Mouse (Mus musculus) myocyte (in vitro differentiated cells): ENCODE data around the gene Sgtb. TPM values are rescaled to one million over a fixed set of nuclear protein-coding genes. Genes with fewer than 3 reads are reported as not detected.

Source experiments
- H3K27me3 ChIP-seq: one replicate; pipeline ENCODE4 v1.6.1; 2011; ENCODE audit not compliant: control insufficient read depth, insufficient read depth, insufficient read length
- H3K36me3 ChIP-seq: one replicate; pipeline ENCODE4 v1.6.1; 2011; ENCODE audit not compliant: control insufficient read depth, insufficient read depth
- H3K4me2 ChIP-seq: one replicate; pipeline ENCODE4 v1.6.1; 2011; ENCODE audit warnings: low read depth, control low read depth
- H3K4me3 ChIP-seq: one replicate; pipeline ENCODE4 v1.5.1; 2011; ENCODE audit warnings: mild to moderate bottlenecking, control low read depth, moderate library complexity
- H3K79me2 ChIP-seq: one replicate; pipeline ENCODE4 v1.6.1; 2011; ENCODE audit not compliant: control insufficient read depth, insufficient read depth
- H3ac ChIP-seq: one replicate; pipeline ENCODE4 v1.6.1; 2011; ENCODE audit not compliant: control insufficient read depth, insufficient read length
- CEBPB ChIP-seq: IDR thresholded peaks from 2 replicates; pipeline ENCODE4 v1.6.1; 2011; ENCODE audit warnings: mild to moderate bottlenecking, moderate library complexity; ENCODE audit not compliant: poor library complexity, insufficient read depth, severe bottlenecking
- E2F4 ChIP-seq: IDR thresholded peaks from one replicate; pipeline ENCODE4 v1.6.1; 2011; ENCODE audit warnings: mild to moderate bottlenecking, control low read depth, moderate library complexity; ENCODE audit not compliant: insufficient read depth
- MAX ChIP-seq: IDR thresholded peaks from one replicate; pipeline ENCODE4 v1.6.1; 2011; ENCODE audit warnings: low read depth, mild to moderate bottlenecking, control low read depth
- MYOD1 ChIP-seq, 3 experiments: IDR thresholded peaks; one replicate each; pipeline ENCODE4 v1.6.1; 2011; ENCODE audit warnings: control low read depth in 2 of 3, low read depth in 2 of 3, mild to moderate bottlenecking in 2 of 3, moderate library complexity in 1 of 3; ENCODE audit not compliant: insufficient read length in 2 of 3, control insufficient read depth in 1 of 3
- MYOG ChIP-seq, 3 experiments: IDR thresholded peaks; one replicate each; pipeline ENCODE4 v1.6.1; 2011; ENCODE audit warnings: control low read depth in 2 of 3, low read depth in 2 of 3, mild to moderate bottlenecking in 2 of 3; ENCODE audit not compliant: insufficient read length in 2 of 3, control insufficient read depth in 1 of 3, insufficient read depth in 1 of 3
- POLR2A ChIP-seq: IDR thresholded peaks from one replicate; pipeline ENCODE4 v1.6.1; 2011; ENCODE audit warnings: low read depth, mild to moderate bottlenecking, control low read depth, moderate library complexity; ENCODE audit not compliant: insufficient read length
- POLR2AphosphoS2 ChIP-seq: IDR thresholded peaks from one replicate; pipeline ENCODE4 v1.6.1; 2011; ENCODE audit warnings: low read depth, control low read depth; ENCODE audit not compliant: insufficient read length
- REST ChIP-seq: IDR thresholded peaks from one replicate; pipeline ENCODE4 v1.6.1; 2011; ENCODE audit warnings: mild to moderate bottlenecking, control low read depth, moderate library complexity; ENCODE audit not compliant: insufficient read depth, insufficient read length
- SRF ChIP-seq: IDR thresholded peaks from one replicate; pipeline ENCODE4 v1.6.1; 2011; ENCODE audit warnings: low read depth; ENCODE audit not compliant: control insufficient read depth, insufficient read length
- TCF12 ChIP-seq: IDR thresholded peaks from one replicate; pipeline ENCODE4 v1.6.1; 2011; ENCODE audit warnings: mild to moderate bottlenecking, control low read depth; ENCODE audit not compliant: poor library complexity, insufficient read depth, severe bottlenecking
- TCF3 ChIP-seq: IDR thresholded peaks from one replicate; pipeline ENCODE4 v1.6.1; 2011; ENCODE audit warnings: low read depth, control low read depth; ENCODE audit not compliant: insufficient read length
- USF1 ChIP-seq: IDR thresholded peaks from one replicate; pipeline ENCODE4 v1.6.1; 2011; ENCODE audit warnings: low read depth, mild to moderate bottlenecking, control low read depth, moderate library complexity
- polyA plus RNA-seq: library from polyadenylated mRNA; unstranded; fragments of >200 nt; fragmentation: generic; extraction: Trizol; gene quantifications from one replicate; pipeline ENCODE4 v1.2.1, GENCODE M21; 2012; ENCODE audit warnings: missing spikeins

Sgtb gene
- polyA plus RNA-seq, 1 experiment = 4.3 TPM

DNA sequence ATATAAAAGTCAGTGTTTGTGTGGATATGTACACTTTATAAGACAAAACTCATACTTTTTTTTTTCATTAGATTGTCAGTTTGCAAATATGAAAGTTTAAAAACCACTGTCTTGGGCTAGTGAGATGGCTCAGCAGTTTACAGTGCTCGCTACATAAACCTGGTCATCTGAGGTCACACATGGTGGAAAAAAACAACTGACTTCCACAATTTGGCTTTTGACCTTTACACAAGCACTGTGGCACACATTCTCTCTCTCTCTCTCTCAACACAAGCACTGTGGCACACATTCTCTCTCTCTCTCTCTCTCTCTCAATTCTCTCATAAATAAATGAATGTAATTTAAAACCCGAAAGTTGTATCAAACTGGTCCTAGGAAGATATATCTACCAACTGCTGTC, 23.0 kb downstream of the Sgtb start:
- TF ChIP-seq REST (no peak), POLR2A (no peak), SRF (no peak), MAX (no peak), TCF12 (no peak), E2F4 (no peak), CEBPB (no peak), USF1 (no peak), MYOD1 (IDR thresholded peaks at IDR 0.05; ENCODE audit: control insufficient read depth in 1 of 3, insufficient read length in 2 of 3, low read depth in 2 of 3) (no peak)
- Histone ChIP-seq H3ac (no peak overlapping the region), H3K4me3 (no peak overlapping the region), H3K27me3 (no peaks in the 10 kb centered on the region), H3K36me3 (peaks cover 11% of the 10 kb centered on the region), H3K4me2 (no peak overlapping the region), H3K79me2 (no peaks in the 10 kb centered on the region)

DNA sequence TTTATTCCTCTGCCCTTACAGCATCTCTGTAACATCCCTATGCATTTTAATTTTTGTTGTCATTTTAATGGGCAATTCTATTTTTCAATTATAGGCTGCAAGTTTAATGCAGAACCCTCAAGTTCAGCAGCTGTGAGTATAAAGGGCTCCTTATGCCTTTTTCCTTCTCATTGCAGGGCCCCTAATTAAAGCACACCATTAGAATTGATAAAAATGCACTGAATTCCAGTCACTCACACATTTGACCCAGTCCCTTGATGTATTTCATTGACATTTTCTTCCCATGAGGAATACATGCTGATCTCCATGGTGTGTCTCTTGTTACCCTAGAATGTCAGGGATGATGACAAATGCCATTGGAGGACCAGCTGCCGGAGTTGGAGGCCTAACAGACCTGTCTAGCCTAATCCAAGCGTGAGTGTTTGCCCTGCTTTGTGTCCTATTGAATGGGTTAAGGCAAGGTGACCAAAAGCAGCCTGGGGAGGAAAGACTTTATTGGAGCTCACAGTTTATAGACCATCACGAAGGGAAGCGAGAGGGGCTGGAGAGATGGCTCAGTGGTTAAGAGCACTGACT, 25.1 kb downstream of the Sgtb start:
- H3K4me2 ChIP-seq = no peak overlapping the region
- no peaks in the 10 kb centered on the region for H3K79me2 ChIP-seq
- no peak overlapping the region for H3K4me3 ChIP-seq
- no peak overlapping the region for H3ac ChIP-seq
- TF ChIP-seq E2F4 (no peak), SRF (no peak), MYOD1 (IDR thresholded peaks at IDR 0.05; ENCODE audit: control insufficient read depth in 1 of 3, insufficient read length in 2 of 3, low read depth in 2 of 3) (no peak), USF1 (no peak), POLR2AphosphoS2 (no peak), MAX (no peak), CEBPB (no peak), TCF3 (no peak), TCF12 (no peak), REST (no peak), POLR2A (no peak), MYOG (IDR thresholded peaks at IDR 0.05; ENCODE audit: control insufficient read depth in 1 of 3, insufficient read depth in 1 of 3, insufficient read length in 2 of 3, low read depth in 2 of 3) (no peak)
- H3K36me3 ChIP-seq = peaks cover 9% of the 10 kb centered on the region
- H3K27me3 ChIP-seq = no peaks in the 10 kb centered on the region

- no peak overlapping the region for H3K4me3 ChIP-seq
- TF ChIP-seq POLR2A (no peak), MYOD1 (IDR thresholded peaks at IDR 0.05; ENCODE audit: control insufficient read depth in 1 of 3, insufficient read length in 2 of 3, low read depth in 2 of 3) (no peak), MYOG (IDR thresholded peaks at IDR 0.05; ENCODE audit: control insufficient read depth in 1 of 3, insufficient read depth in 1 of 3, insufficient read length in 2 of 3, low read depth in 2 of 3) (no peak), TCF12 (no peak), REST (no peak), CEBPB (no peak), MAX (no peak), E2F4 (no peak), TCF3 (no peak), USF1 (no peak), SRF (no peak), POLR2AphosphoS2 (no peak)
- H3ac ChIP-seq = no peak overlapping the region
- H3K79me2 ChIP-seq = no peaks in the 10 kb centered on the region
- H3K27me3 ChIP-seq = no peaks in the 10 kb centered on the region
- H3K4me2 ChIP-seq = no peak overlapping the region
- peaks cover 7% of the 10 kb centered on the region for H3K36me3 ChIP-seq
Observed at GRCm38 (mm10) chr13:104139369-104140209, 30.0 kb downstream of the Sgtb start.

DNA sequence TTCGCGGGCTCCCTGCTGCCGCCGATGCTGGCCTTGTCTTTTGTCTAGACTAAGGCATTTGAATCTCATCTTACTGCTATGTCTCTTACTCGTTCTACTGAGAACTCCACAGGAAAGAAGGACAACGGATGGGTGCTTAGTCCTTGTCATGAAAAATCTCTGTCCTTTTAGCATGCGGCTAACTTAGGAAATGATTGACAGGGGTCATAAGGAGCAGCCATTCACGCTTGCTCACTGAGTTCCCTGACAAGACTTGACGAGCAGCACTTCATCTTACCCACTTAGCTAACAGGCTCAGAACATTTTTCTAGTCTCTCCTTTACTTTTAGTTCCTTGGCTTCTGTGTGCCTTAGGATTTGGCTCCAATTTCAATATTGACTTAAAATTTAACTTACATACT, 35.3 kb downstream of the Sgtb start:
- Histone ChIP-seq H3K4me3 (no peak overlapping the region), H3K79me2 (no peaks in the 10 kb centered on the region), H3K4me2 (no peak overlapping the region), H3K36me3 (peaks cover 20% of the 10 kb centered on the region), H3K27me3 (no peaks in the 10 kb centered on the region), H3ac (no peak overlapping the region)
- no peak for TF ChIP-seq MYOD1 (IDR thresholded peaks at IDR 0.05; ENCODE audit: control insufficient read depth in 1 of 3, insufficient read length in 2 of 3, low read depth in 2 of 3)
- TF ChIP-seq POLR2A = no peak
- no peak for TF ChIP-seq MAX
- TF ChIP-seq REST = no peak
- no peak for TF ChIP-seq USF1
- no peak for TF ChIP-seq MYOG (IDR thresholded peaks at IDR 0.05; ENCODE audit: control insufficient read depth in 1 of 3, insufficient read depth in 1 of 3, insufficient read length in 2 of 3, low read depth in 2 of 3)
- TF ChIP-seq CEBPB = no peak
- no peak for TF ChIP-seq TCF3
- no peak for TF ChIP-seq SRF
